Mouse (Mus musculus): ENCODE measurements around the gene Psmd8. TPM values are rescaled to one million over a fixed set of nuclear protein-coding genes. Genes with fewer than 3 reads are reported as not detected.
"Not testable (repeated sequence)": the region's sequence is repeated elsewhere in the genome, so short reads cannot be mapped to it uniquely, and the experiment has no call there.

The Psmd8 gene
- total RNA-seq, 2 experiments from 2014 or later, result 121 to 125 TPM

DNA sequence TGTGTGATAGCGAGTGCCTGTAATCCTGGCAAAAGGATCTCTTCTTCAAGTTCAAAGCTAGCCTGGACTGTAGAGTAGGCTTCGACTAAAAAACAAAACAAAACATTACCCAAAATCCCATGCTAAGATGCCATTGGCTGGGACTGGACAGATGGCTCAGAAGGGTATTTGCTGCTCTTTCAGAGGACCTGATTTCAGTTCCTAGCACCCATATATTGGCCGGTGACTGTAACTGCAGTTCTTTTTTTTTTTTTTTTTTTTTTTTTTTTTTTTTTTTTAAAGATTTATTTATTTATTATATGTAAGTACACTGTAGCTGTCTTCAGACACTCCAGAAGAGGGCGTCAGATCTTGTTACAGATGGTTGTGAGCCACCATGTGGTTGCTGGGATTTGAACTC is 41.3 kb downstream of the Psmd8 start:
- not testable (repeated sequence) for DNase-seq (ENCODE audit: low spot score in 2 of 2)

DNA sequence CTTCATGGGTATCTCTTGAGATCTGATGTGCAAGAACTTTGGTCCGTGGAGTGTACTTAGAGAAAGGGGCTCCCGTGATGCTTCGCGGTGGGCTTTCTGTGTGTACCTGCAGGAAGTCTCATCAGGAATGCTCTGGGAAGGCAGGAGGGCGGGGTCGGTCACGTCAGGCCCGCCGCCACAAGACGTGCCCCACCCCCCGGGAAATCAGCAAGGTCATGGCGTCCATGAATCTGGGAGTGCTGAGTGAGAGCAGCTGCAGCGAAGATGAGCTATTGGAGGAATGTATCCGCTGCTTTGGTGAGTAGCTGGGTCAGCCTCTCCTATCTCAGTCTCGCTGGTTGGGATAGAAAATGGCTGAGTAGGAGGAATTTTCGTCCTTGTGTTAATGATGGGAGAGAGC is 43.1 kb downstream of the Psmd8 start:
- DNase-seq (ENCODE audit: low spot score in 2 of 2), result no peak

DNA sequence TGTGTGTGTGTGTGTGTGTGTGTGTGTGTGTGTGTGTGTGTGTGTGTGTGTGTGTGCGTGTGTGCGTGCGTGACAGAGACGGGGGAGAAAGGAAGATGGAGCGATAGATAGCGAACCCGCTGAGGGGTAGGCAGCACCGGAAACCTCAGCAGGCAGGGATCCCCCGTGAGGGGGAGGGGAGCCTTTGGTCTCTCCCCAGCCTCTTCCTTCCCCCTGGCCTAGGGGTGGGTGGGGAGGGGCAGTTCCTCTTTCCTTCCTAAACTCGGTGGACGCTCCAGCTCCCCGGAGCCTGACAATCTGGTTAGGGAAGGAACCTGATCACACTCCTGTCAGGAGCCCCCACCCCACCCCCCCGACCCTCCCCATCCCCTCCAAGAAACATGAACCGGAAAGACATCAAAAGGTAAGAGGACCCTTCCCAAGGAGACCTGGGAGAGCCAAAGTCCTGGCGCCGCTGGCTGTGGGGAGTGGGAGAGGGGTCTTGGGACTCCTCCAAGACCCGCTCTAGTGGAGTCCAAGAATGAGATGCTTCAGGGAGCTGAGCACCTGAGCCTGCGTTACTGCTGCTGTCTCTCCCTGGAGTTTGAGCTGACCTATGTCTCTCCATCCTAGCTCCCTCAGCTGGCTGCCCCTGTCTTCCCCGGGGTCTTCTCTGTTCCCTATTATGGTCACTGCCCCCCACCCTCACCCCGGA is 45.7 kb downstream of the Psmd8 start, which contains the start of gene Rasgrp4:
Gene Rasgrp4 (plus strand): TSS at position 159 of the 694 bp plus-strand sequence.
- DNase-seq (ENCODE audit: low spot score in 2 of 2), result no peak

DNA sequence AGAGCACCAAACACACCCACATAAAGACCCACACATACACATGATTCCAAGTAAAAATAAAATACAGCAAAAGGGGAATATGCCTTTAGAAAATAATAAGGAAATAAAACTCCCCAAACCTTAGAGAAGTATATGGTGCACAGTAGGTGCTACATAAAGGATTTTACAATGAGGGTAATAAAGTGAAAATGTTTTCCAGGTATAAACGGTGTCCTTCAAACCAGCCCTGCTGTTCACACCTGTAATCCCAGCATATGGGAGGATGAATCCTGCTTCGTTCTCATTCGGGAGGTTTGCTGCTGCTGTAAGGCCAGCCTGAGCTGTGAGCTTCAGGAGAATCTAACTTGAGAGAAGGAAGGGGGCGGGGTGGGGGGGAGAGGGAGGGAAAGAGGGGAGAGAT is 46.3 kb downstream of the Psmd8 start:
- DNase-seq (ENCODE audit: low spot score in 2 of 2), result no peak

DNA sequence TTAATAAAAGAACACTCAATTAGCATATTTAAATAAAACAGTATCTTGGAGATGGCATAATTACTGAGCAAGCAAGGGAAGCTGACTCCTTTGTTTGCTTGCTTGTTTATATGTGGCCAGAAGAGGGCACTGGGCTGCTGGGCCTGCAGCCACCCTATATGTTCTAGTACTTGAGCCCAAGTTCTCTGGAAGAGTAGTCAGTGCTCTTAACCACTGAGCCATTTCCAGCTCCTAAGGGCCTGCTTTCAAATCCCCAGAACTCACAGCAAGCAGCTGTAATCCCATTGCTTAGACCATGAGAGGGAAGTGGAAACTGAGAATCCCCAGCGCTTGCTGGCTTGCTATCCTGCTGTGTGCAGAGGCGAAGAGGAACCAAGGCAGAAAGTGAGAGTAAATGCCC is 51.8 kb downstream of the Psmd8 start:
- no peak for DNase-seq (ENCODE audit: low spot score in 2 of 2)

DNA sequence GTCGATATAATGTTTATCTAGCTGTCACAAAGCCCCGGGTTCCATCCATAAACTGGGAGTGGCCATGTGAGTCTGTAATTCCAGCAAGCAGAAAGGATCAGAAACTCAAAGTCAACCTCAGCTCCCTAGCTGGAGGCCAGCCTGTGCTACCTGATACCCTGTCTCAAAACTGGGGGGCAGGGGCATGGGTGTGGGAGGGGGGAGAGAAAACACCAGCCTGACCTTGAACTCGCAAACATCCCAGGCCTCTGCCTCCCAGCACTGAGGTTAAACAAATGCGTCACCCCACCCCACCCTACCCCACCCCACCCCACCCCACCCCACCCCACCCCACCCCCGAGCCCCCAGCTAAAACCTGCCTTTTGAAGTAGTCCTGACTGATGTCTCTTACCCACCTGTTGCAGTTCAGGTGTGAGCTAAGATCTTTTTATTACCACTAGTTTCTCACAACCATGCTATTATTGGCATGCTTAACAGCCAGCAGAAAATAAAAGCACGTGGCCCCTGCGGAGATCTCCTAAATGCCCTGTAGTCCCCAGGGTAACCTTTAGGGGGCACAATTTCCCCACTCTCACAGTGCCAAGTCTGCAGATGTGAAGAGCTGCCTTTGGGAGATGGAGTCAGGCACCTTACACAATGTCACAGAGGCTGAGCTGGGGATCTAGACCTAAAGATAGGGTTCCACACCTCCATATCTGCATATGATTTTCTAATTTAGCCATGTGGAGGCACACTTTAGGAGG is 54.2 kb downstream of the Psmd8 start:
- DNase-seq (ENCODE audit: low spot score in 2 of 2), result peak; percentile 33 to 43

DNA sequence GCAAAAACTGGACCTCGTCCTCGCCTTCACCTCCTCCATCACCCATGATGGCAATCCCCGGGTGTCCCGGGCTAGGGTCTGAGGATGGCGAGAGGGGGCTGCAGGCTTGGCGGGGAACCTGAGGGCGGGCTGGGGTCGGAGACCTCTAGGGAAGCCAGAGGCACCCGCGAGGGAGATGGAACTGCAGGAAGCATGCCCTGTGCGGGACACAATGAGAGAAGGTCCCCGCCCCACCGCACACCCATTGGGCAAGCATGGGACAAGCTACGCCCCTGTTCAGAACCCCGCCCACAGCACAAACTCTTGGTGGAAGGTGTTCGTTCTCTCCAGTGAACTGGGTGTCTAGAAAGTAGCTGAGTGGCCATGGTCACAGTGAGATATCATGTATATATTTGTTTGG is 55.5 kb downstream of the Psmd8 start, which contains the start of gene Ryr1:
Gene Ryr1 (minus strand): TSS at position 210 of the 400 bp plus-strand sequence.
- DNase-seq (ENCODE audit: low spot score in 2 of 2), result no peak

Other genes starting within 250 kb of the Psmd8 start
- gene Actn4, start 218.4 kb downstream of the Psmd8 start, total RNA-seq (2021), result 100 to 1,000 TPM; 192 TPM
- gene Eif3k, start 198.8 kb downstream of the Psmd8 start, total RNA-seq (2021), result 100 to 1,000 TPM; 196 to 199 TPM
- gene Map4k1, start 198.7 kb downstream of the Psmd8 start, total RNA-seq (2021), result 1 to 10 TPM; 1.0 to 1.7 TPM
- 1 to 10 TPM; 6.5 to 8.9 TPM for gene Ryr1, start 55.5 kb downstream of the Psmd8 start, total RNA-seq (2021)
- 1 to 10 TPM; 1.4 TPM for gene Rasgrp4, start 45.9 kb downstream of the Psmd8 start, total RNA-seq (2021)
- 10 to 100 TPM; 33.8 to 40.2 TPM for gene Fam98c, start 24.5 kb downstream of the Psmd8 start, total RNA-seq (2021)
- 1 to 10 TPM; 1.6 to 1.9 TPM for gene Ggn, start 10.5 kb downstream of the Psmd8 start, total RNA-seq (2021)
- gene Spred3, start 10.3 kb downstream of the Psmd8 start, total RNA-seq (2021), result 10 to 100 TPM; 50.2 to 53.6 TPM
- gene Catsperg1, start 33.3 kb upstream of the Psmd8 start, total RNA-seq (2021), result 1 to 10 TPM; 1.1 to 1.5 TPM
- gene Kcnk6, start 51.8 kb upstream of the Psmd8 start, total RNA-seq (2021), result 1 to 10 TPM; 3.0 to 3.1 TPM
- gene Yif1b, start 57.6 kb upstream of the Psmd8 start, total RNA-seq (2021), result 10 to 100 TPM; 51.7 to 52.4 TPM
- under 1 TPM; 0.65 to 0.98 TPM for gene 2200002D01Rik, start 67.8 kb upstream of the Psmd8 start, total RNA-seq (2021)
- gene Spint2, start 101.2 kb upstream of the Psmd8 start, total RNA-seq (2021), result 10 to 100 TPM; 27.6 to 33.5 TPM
- 10 to 100 TPM; 16.8 to 18.3 TPM for gene Ppp1r14a, start 108.6 kb upstream of the Psmd8 start, total RNA-seq (2021)
- gene Dpf1, start 123.2 kb upstream of the Psmd8 start, total RNA-seq (2021), result 100 to 1,000 TPM; 107 to 120 TPM

All from left cerebral cortex, adult 18-20 months (tissue).